Comparison of ENCODE assay signal across 33 mouse cellular contexts in genomic region chr7:139572665-139573064, GRCm38 (mm10). TPM values are rescaled to one million over a fixed set of nuclear protein-coding genes. Genes with fewer than 3 reads are reported as not detected.
DNase-seq lines count a peak whose midpoint lies in the region; ATAC-seq and TF ChIP-seq lines count a peak whose summit lies in the region.
"Had no signal": no experiment of that assay in that cellular context is flagged by ENCODE, and none has a peak within 500 bp of the region (broad histone marks: within the 10 kb centered on the region; RNA-seq: fewer than 3 reads in every experiment).

No protein-coding gene starts in this region.

- peak; percentile 53; the same call in 1 of the 2 replicates for ATAC-seq in forebrain, postnatal 0 days
- ATAC-seq in forebrain, embryonic 11.5 days (replicated peaks; ENCODE audit: low FRiP score) = no peak
- peak; percentile 80 for ATAC-seq in stomach, embryonic 14.5 days (ENCODE audit: insufficient number of reproducible peaks, insufficient read depth, low FRiP score, low read depth)
- ATAC-seq in kidney, embryonic 16.5 days (ENCODE audit: low FRiP score, low TSS enrichment) = no peak
- ATAC-seq: forebrain, embryonic 14.5 days; midbrain, embryonic 15.5 days; Patski had no signal

- no peak for TF ChIP-seq CTCF in forebrain, postnatal 0 days (IDR thresholded peaks at IDR 0.05; ENCODE audit: low read depth)

- intact Hi-C loops in left cerebral cortex, postnatal 10 days (cut with DNase I) = no loop called here
- intact Hi-C loops in gastrocnemius, postnatal 14 days (cut with DNase I; ENCODE audit: low total_unique reads) = no loop called here

- H3K27me3 ChIP-seq in forebrain, postnatal 0 days (ENCODE audit: insufficient read depth, low read length) = 0 out of 2 replicates have a peak, but pooled peaks cover 1% of the 10 kb centered on the region
- H3K27me3 ChIP-seq in forebrain, embryonic 11.5 days (ENCODE audit: control insufficient read depth, insufficient read depth, low read length) = peaks cover 2% of the 10 kb centered on the region; the same call in 1 of the 2 replicates
- H3K27me3 ChIP-seq in stomach, embryonic 14.5 days (ENCODE audit: control insufficient read depth, insufficient read depth, low read length) = no peaks in the 10 kb centered on the region
- H3K27me3 ChIP-seq in kidney, embryonic 16.5 days (ENCODE audit: insufficient read depth, low read length) = peaks cover 3% of the 10 kb centered on the region; the same call in 1 of the 2 replicates
- H3K27me3 ChIP-seq: Patski had no signal

- H3K4me1 ChIP-seq in forebrain, postnatal 0 days (ENCODE audit: insufficient read depth) = no peaks in the 10 kb centered on the region
- H3K4me1 ChIP-seq in forebrain, embryonic 11.5 days (replicated peaks; ENCODE audit: control insufficient read depth, insufficient read depth, low read length) = no peaks in the 10 kb centered on the region
- 0 out of 2 replicates have a peak, but pooled peaks cover 2% of the 10 kb centered on the region for H3K4me1 ChIP-seq in stomach, embryonic 14.5 days (ENCODE audit: control insufficient read depth, insufficient read depth, low read length)
- peaks cover 5% of the 10 kb centered on the region; the same call in 1 of the 2 replicates for H3K4me1 ChIP-seq in kidney, embryonic 16.5 days (ENCODE audit: insufficient read depth, low read length)
- H3K4me1 ChIP-seq: midbrain, embryonic 15.5 days; neural tube, embryonic 15.5 days had no signal

- no peak overlapping the region for H3K27ac ChIP-seq in forebrain, postnatal 0 days (ENCODE audit: low read depth, low read length)
- no peak overlapping the region for H3K27ac ChIP-seq in forebrain, embryonic 11.5 days (ENCODE audit: low read depth, low read length)
- peak overlapping the region; percentile 33; the same call in 1 of the 2 replicates for H3K27ac ChIP-seq in stomach, embryonic 14.5 days (ENCODE audit: low read length)
- H3K27ac ChIP-seq in kidney, embryonic 16.5 days (ENCODE audit: low read length) = no peak overlapping the region
- H3K27ac ChIP-seq: hindbrain, embryonic 13.5 days; kidney, postnatal 0 days; liver, embryonic 14.5 days; midbrain, embryonic 10.5 days; midbrain, embryonic 15.5 days; neural tube, embryonic 15.5 days had no signal

- 90% methylated on average over 3 of the region's 3 CpGs for WGBS in forebrain, postnatal 0 days
- WGBS in forebrain, embryonic 11.5 days = 94% methylated on average over 3 of the region's 3 CpGs
- WGBS in stomach, embryonic 14.5 days = 59% methylated on average over 3 of the region's 3 CpGs
- 97% methylated on average over 3 of the region's 3 CpGs for WGBS in kidney, embryonic 16.5 days

- 0 out of 2 replicates have a peak, but pooled peaks cover 11% of the 10 kb centered on the region for H3K36me3 ChIP-seq in forebrain, postnatal 0 days (ENCODE audit: insufficient read depth)
- no peaks in the 10 kb centered on the region for H3K36me3 ChIP-seq in forebrain, embryonic 11.5 days (ENCODE audit: control insufficient read depth, insufficient read depth, low read length)
- peaks cover 11% of the 10 kb centered on the region for H3K36me3 ChIP-seq in stomach, embryonic 14.5 days (ENCODE audit: control insufficient read depth, insufficient read depth, low read length)
- H3K36me3 ChIP-seq in kidney, embryonic 16.5 days (ENCODE audit: insufficient read depth, low read length) = peaks cover 7% of the 10 kb centered on the region; the same call in 1 of the 2 replicates
- H3K36me3 ChIP-seq: midbrain, embryonic 15.5 days; neural tube, embryonic 15.5 days had no signal

- H3K9ac ChIP-seq in forebrain, postnatal 0 days = no peak overlapping the region
- H3K9ac ChIP-seq in forebrain, embryonic 11.5 days (ENCODE audit: low read length) = no peak overlapping the region
- no peak overlapping the region for H3K9ac ChIP-seq in stomach, embryonic 14.5 days (replicated peaks; ENCODE audit: low read depth, low read length)
- H3K9ac ChIP-seq in kidney, embryonic 16.5 days (replicated peaks; ENCODE audit: low read length) = no peak overlapping the region
- H3K9ac ChIP-seq: hindbrain, embryonic 13.5 days; liver, embryonic 14.5 days; midbrain, embryonic 15.5 days; neural tube, embryonic 15.5 days had no signal

- H3K9me3 ChIP-seq in forebrain, postnatal 0 days (ENCODE audit: low read length) = no peaks in the 10 kb centered on the region
- H3K9me3 ChIP-seq in forebrain, embryonic 11.5 days (ENCODE audit: control insufficient read depth, low read length) = no peaks in the 10 kb centered on the region
- no peaks in the 10 kb centered on the region for H3K9me3 ChIP-seq in stomach, embryonic 14.5 days (ENCODE audit: control insufficient read depth, low read depth, low read length)
- no peaks in the 10 kb centered on the region for H3K9me3 ChIP-seq in kidney, embryonic 16.5 days (ENCODE audit: low read length)
- H3K9me3 ChIP-seq: hindbrain, embryonic 13.5 days; midbrain, embryonic 10.5 days; midbrain, embryonic 15.5 days; neural tube, embryonic 15.5 days had no signal

- DNase-seq in forebrain, postnatal 0 days = no peak
- no peak for DNase-seq in forebrain, embryonic 11.5 days (ENCODE audit: low spot score)
- peak; percentile 42 for DNase-seq in left cerebral cortex, adult 11 months (ENCODE audit: low spot score)
- no peak for DNase-seq in left cerebral cortex, postnatal 10 days (ENCODE audit: extremely low spot score in 1 of 2, low spot score in 2 of 2)
- no peak for DNase-seq in gastrocnemius, postnatal 14 days
- DNase-seq: adrenal gland, postnatal 25 days; cerebellum, adult 8-10 months; cerebellum, postnatal 25 days; gastrocnemius, postnatal 36 days; heart, adult 18-20 months; heart, postnatal 36 days; kidney, adult 2 months; kidney, postnatal 4 days; liver; lung, adult 2 months; lung, postnatal 14 days; retina, postnatal 1 day; right cerebral cortex, postnatal 14 days; thymus, postnatal 14 days had no signal

- no peak overlapping the region for H3K4me2 ChIP-seq in forebrain, postnatal 0 days (ENCODE audit: low read depth)
- H3K4me2 ChIP-seq in forebrain, embryonic 11.5 days (ENCODE audit: low read depth, low read length, severe bottlenecking) = no peak overlapping the region
- no peak overlapping the region for H3K4me2 ChIP-seq in stomach, embryonic 14.5 days (replicated peaks; ENCODE audit: low read depth, low read length)
- H3K4me2 ChIP-seq in kidney, embryonic 16.5 days (replicated peaks; ENCODE audit: low read depth, low read length) = no peak overlapping the region
- H3K4me2 ChIP-seq: heart, embryonic 11.5 days; hindbrain, embryonic 13.5 days; midbrain, embryonic 15.5 days; neural tube, embryonic 15.5 days had no signal

- no peak overlapping the region for H3K4me3 ChIP-seq in forebrain, postnatal 0 days (ENCODE audit: low read depth, low read length)
- H3K4me3 ChIP-seq in forebrain, embryonic 11.5 days (ENCODE audit: low read depth, low read length) = no peak overlapping the region
- H3K4me3 ChIP-seq in stomach, embryonic 14.5 days (ENCODE audit: low read depth, low read length) = no peak overlapping the region
- H3K4me3 ChIP-seq in kidney, embryonic 16.5 days (ENCODE audit: low read length) = no peak overlapping the region
- H3K4me3 ChIP-seq: hindbrain, embryonic 13.5 days; midbrain, embryonic 10.5 days; midbrain, embryonic 15.5 days; neural tube, embryonic 15.5 days had no signal

RNA-seq across cellular contexts. Expression of gene Nkx6-2, which starts 9.9 kb away (rescaled TPM):
- 1.00 and 1.2 TPM in 2 replicates for total RNA-seq in forebrain, postnatal 0 days (2014; rRNA removed)
- 0.52 and 1.4 TPM in 2 replicates for polyA plus RNA-seq in forebrain, postnatal 0 days (2015; fragmentation: Nextera tagmentation; extraction: Ambion mirVana)
- 6.4 and 7.2 TPM in 2 replicates for polyA plus RNA-seq in forebrain, embryonic 11.5 days (2014; fragmentation: Nextera tagmentation; extraction: Ambion mirVana)
- total RNA-seq in left cerebral cortex, postnatal 10 days (2021) = under 1 TPM; 0.39 to 0.75 TPM
- 6.4 and 8.7 TPM in 2 replicates for polyA plus RNA-seq in stomach, embryonic 14.5 days (2014; fragmentation: Nextera tagmentation; extraction: Ambion mirVana)
- not detected for total RNA-seq in gastrocnemius, postnatal 14 days (2021)
- polyA plus RNA-seq in kidney, embryonic 16.5 days (2015; fragmentation: Nextera tagmentation; extraction: Ambion mirVana) = not detected in 2 replicates
- total RNA-seq: adrenal gland, postnatal 25 days; gastrocnemius, adult 18-20 months; gastrocnemius, postnatal 36 days; heart, postnatal 36 days; megakaryocyte progenitor cell, adult 5-6 weeks had no signal
- polyA plus RNA-seq: limb, embryonic 11.5 days; liver, embryonic 14.5 days had no signal

Comparison
In these comparisons a context has a peak if more than half of its experiments do, and no peak if none do; other contexts are left out.
1. ATAC-seq: peak in forebrain, postnatal 0 days (single experiment) and stomach, embryonic 14.5 days (single experiment); none in forebrain, embryonic 11.5 days (single experiment) and kidney, embryonic 16.5 days (single experiment).